Mouse (Mus musculus) heart, adult 9 months (tissue): Measurements from ENCODE around the gene Gm20481.
"Not testable (repeated sequence)": the region's sequence is repeated elsewhere in the genome, so short reads cannot be mapped to it uniquely, and the experiment has no call there.

Experiments
- DNase-seq, 2 experiments: peaks; one replicate each; pipeline ENCODE4 v3.0.0; 2022; ENCODE audit warnings: low spot score in 2 of 2

Gm20481 gene

DNA sequence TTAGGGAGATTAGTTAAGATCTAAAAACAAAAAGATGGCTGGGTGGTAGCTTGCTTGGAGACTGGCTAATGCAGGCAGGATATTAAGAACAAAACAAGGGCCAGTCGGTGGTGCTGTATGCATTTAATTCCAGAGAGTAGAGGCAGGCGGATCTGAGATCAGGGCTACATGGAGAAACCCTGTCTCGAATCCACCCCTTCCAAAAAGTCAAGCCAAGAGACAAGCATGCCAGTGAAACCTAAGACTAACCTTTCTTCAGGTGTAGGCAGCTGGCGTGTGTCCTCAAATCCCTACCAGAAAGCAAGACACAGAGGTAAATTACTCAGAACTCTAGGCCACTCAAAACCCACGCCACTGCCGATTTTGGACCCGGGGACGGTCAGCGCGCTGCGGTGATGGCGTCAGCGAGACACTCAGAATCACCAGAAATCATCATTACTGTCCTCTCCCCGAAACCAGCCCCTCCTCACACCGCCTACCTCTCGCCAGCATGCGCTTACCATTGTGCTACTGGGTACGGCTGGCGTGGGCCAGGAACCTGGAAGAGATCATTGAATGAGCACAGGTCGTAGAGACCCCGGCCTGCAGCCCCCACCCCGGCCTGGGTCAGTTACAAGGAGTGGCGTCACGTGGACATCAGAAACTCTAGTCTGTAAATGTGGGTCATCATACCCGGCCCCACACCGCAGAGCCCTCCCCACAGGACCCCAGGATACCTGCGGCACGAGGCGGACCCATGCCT, 17.9 kb upstream of the Gm20481 start:
- DNase-seq = no peak

DNA sequence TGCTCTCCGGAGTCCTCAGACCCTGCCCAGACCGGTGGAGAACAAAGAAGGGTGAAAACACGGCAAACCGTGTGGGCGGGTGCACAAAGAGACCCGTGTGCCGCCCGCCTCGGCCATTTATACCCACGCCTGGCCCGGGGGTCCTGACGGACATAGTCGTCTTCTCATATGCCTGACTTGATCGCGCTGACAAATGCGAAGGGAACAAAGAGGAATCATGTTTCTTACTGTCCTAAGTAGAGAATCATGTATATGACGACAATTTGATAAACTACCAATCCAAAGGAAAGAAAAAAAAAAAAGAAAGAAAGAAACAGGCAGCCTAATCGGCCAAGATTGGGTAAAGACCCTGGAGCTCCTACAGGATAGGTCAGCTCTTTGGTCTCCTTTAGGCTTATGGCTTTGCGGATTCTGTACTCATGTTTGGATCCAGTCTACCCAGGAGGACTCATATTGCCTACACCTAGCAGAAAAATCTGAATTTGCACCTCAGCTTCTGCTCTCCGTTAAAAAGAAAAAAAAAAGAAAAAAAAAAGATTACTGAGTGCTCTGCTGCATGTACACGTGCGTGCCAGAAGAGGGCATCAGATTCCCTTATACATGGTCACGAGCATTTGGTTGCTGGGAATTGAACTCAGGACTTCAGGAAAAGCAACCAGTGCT, 17.2 kb upstream of the Gm20481 start:
- DNase-seq = peak; percentile 81 to 83

DNA sequence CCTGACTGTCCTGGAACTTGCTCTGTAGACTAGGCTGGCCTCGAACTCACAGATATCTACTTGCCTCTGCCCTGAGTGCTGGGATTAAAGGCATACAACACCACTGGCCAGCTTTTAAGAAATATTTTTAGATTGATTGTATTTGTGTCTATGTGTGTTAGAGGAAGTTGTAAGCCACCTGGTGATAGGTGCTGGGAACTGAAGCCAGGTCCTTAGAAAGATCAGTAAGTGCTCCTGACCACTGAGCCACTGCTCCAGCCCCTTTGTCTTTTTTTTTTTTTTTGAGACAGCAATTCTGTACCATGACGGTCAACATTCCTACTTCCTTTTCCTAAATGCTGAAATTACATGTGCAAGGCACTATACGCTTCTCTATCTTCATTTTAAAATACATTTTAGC, 16.5 kb upstream of the Gm20481 start:
- DNase-seq = no peak

- DNase-seq = no peak
Observed at GRCm38 (mm10) chr17:34953904-34954303, 15.8 kb upstream of the Gm20481 start.

GRCm38 (mm10) chr17:34954831-34955230, 14.9 kb upstream of the Gm20481 start:
- no peak for DNase-seq

DNA sequence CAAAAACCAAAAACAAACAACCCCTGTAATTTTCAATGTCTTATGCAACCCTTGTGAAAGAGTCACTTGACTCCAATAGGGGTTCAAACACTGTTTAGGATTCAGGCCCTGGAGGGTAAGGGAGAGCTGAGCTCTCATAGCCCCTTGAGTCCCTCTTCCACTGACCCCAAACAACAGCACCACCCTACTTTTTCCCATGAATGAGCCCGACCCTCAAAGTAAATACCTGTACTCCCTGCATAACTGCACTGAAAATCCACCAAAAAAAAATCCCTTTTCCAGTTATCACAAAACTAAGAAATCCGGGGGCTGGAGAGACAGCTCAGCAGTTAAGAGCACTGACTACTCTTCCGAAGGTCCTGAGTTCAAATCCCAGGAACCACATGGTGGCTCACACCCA, 13.8 kb upstream of the Gm20481 start:
- DNase-seq = no peak

DNA sequence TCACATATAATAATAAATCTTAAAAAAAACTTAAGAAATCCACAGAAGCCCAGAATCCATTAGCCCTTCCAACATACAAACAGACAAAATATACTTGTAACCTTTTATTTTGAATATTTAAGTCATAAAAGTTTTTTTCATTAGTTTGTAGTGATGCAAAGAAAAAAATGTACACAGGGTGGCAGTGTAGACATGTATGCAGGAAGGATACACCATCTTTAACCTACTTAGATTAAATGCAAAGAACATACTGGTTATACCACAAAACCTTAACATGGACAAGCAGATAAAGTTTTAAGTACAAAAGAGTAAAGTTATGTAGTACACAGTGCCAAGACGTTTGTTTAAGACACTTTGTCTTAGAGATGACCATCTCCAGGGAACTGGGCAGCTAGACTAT, 13.4 kb upstream of the Gm20481 start:
- DNase-seq = no peak

GRCm38 (mm10) chr17:34957291-34957690, 12.4 kb upstream of the Gm20481 start:
- not testable (repeated sequence) for DNase-seq

DNA sequence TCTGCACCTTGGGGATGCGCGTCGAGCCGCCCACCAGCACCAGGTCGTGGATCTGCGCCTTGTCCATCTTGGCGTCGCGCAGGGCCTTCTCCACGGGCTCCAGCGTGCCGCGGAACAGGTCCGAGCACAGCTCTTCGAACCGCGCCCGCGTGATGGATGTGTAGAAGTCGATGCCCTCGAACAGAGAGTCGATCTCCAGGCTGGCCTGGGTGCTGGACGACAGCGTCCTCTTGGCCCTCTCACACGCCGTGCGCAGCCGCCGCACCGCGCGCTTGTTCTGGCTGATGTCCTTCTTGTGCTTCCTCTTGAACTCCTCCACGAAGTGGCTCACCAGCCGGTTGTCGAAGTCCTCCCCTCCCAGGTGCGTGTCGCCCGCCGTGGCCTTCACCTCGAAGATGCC, 11.7 kb upstream of the Gm20481 start:
- DNase-seq = not testable (repeated sequence)

GRCm38 (mm10) chr17:34958734-34959129, 11.0 kb upstream of the Gm20481 start:
- DNase-seq = not testable (repeated sequence)

- DNase-seq = peak; percentile 94
Observed at GRCm38 (mm10) chr17:34959130-34959778, 10.5 kb upstream of the Gm20481 start, which contains the start of gene Hspa1b. TSS of gene Hspa1b (minus strand) at chr17:34959238.

DNA sequence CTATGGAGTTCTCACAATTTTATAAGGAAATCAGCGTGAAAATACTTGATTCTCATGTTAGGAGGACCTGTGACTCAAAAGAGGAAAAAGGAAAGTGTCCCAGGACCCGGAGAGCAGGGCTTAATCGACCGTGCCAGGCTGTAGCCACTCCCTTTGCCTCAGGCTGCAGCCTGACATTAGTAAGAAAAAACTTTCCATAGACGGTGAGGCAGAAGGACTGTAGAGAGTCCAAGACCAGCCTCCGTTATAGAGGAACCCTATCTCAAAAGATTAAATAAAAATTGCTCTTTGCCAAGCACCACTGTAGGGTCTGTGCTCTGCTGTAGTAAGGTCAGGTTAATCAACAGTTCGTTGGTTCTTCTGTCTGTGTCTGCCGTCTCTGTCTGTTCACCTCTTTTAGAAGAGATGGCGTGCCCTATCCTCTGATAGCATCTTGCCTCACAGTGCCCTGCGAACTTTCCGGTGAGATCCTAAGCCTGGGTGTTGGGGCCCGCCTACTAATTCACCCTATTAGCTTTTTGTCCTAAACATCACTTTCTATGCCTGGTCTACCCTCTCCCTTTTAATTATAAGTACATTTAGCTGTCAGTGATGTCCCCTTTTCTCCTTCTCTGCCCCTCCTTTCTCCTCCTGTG, 9.7 kb upstream of the Gm20481 start:
- DNase-seq = peak in 1 of 2 experiments; percentile 72

GRCm38 (mm10) chr17:34960702-34961493, 8.8 kb upstream of the Gm20481 start:
- DNase-seq = peak in 1 of 2 experiments; percentile 32

DNA sequence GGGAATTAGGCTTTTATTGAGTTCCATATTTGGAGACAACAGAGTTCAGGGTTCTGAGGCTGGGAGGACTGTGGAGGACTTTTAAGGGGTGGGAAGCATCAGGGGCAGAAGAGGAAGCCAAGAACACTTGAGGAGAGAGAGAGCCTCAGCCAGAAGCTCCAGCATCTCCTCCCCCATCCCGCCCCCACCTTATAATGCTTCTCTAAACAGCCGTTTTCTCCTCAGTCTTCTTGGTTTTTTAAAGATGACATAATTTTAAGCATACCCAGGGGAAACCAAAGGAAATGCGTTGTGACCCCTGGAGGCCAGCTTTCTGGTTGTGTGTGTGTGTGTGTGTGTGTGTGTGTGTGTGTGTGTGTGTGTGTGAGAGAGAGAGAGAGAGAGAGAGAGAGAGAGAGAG, 7.6 kb upstream of the Gm20481 start:
- peak in 1 of 2 experiments; percentile 44 for DNase-seq

- DNase-seq = no peak
Observed at GRCm38 (mm10) chr17:34962841-34963240, 6.9 kb upstream of the Gm20481 start.

GRCm38 (mm10) chr17:34964640-34965049, 5.1 kb upstream of the Gm20481 start:
- no peak for DNase-seq

- peak in 1 of 2 experiments; percentile 41 for DNase-seq
Observed at GRCm38 (mm10) chr17:34965627-34966026, 4.1 kb upstream of the Gm20481 start.

DNA sequence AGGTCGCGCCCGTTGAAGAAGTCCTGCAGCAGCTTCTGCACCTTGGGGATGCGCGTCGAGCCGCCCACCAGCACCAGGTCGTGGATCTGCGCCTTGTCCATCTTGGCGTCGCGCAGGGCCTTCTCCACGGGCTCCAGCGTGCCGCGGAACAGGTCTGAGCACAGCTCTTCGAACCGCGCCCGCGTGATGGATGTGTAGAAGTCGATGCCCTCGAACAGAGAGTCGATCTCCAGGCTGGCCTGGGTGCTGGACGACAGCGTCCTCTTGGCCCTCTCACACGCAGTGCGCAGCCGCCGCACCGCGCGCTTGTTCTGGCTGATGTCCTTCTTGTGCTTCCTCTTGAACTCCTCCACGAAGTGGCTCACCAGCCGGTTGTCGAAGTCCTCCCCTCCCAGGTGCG, 1.1 kb downstream of the Gm20481 start:
- not testable (repeated sequence) for DNase-seq

GRCm38 (mm10) chr17:34971694-34972068, 2.0 kb downstream of the Gm20481 start:
- DNase-seq = not testable (repeated sequence)

- DNase-seq = peak; percentile 96 to 97
Observed at GRCm38 (mm10) chr17:34972069-34972749, 2.5 kb downstream of the Gm20481 start, which contains the start of the genes Hspa1a and Hspa1l. TSS of gene Hspa1a (minus strand) at chr17:34972156. TSS of gene Hspa1l (plus strand) at chr17:34972703.
